Mouse (Mus musculus): ENCODE results near the gene Cep55.

Cep55 gene

DNA sequence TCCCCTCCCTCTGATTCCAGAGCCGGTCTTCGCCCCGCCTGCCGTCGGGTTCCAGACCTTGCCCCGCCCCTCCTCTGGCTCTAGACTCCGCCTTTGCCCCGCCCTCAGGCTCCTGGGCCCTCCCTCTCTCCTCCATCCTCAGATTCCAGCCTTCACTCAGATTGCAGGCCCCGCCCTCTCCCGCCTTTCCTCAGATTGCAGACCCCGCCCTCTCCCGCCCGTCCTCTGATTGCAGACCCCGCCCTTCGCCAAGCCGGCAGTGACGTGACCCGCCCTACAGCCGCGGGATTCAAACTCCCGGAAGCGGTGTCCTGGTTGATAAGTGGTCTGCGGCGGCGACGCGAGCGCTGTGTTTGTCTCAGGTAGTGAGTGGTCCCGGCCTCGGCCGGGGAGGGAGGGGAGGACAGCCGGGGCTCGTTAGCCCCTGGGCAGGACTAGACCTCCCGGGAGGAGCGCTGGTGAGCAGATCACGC lies at the start of gene Cep55:
TSS of gene Cep55 (plus strand) at position 292 of the 473 bp plus-strand sequence.
- peak; percentile 94 for DNase-seq

DNA sequence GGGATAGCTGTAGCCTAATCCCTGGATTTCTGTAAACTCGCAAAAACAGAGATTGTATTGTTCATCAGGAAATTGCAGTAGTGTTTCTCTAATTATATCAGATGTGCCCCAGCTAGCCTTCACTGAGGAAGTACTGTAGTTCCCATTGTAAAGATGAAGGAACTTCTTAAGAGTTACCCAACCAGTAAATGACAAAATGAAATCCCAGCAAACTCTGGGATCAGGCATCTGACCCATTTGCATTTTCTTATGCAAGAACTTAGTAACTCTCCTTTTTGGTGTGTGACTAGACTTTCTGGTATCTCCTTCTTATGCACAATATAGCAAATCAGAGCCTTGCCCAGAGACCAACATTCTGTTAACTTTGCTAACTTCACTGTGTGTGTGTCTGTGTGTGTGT lies 43.4 kb upstream of the Cep55 start:
- DNase-seq = no peak

DNA sequence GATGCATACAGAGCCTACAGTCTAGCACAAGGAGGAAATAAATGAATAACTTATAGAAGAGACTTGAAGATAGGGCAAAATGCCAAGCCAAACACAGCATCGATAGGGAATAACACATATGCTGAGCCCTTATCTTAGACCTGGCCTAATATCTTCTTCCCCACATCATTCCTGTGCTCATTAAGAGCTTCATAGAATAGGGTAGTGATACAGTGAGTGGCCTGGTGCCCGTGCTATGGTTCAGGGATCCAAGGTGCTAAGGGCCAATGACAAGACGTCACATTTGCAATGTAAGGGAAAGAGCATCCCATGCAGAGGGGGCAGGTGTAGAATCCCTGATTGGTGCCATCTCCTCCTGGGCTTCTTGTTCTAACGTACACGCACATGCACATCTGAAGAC lies 40.4 kb upstream of the Cep55 start:
- DNase-seq = no peak

DNA sequence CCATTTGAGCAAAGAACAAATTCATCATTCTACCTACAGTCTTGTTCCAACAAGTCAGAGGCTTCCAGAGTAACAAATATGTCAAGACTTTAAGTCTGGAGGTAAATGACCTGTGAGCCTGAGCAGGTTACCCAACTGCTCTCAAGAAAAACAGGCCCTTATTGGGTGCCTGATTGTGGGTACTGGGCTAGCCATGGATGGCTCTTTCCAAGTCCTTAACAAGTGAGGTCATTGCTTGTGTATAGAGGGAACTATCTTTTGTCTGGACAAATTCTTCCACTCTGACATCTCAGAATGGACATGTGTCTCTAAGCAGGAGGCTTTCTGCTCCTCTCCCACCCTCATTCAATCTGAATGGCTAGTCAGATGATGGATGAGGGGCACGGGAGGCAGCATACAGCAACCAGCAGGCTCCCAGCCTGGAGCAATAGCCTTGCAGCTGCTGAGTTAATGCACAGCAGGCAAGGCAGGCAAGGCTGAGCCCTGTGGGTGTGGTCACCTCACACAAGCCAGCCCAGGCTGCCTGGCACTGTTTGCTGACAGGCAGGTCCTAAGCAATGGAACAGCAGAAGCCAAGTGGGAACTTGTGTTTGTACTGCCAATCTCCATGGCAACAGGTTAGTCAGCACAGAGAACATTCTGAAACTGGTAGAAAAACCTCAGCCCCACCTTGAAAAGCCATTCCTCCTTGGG lies 39.5 kb upstream of the Cep55 start:
- DNase-seq = no peak

DNA sequence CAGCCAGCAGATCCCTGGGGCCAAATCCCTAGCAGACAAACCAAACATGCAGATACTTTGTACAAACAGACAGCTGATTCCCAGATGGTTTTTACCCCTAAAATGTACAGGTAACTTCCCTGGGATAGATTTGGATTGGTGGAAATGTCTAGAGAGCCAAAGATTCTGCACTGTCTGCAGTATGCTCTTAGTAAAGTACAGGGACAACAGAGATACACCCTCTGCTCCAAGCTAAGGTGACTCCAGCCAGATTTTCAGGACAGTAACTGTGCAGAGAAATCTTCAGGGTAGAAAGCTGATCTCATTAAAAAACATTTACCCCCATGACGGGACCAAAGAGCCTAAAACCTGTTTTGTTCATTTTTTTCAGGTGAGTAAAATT lies 38.9 kb upstream of the Cep55 start:
- DNase-seq = no peak

DNA sequence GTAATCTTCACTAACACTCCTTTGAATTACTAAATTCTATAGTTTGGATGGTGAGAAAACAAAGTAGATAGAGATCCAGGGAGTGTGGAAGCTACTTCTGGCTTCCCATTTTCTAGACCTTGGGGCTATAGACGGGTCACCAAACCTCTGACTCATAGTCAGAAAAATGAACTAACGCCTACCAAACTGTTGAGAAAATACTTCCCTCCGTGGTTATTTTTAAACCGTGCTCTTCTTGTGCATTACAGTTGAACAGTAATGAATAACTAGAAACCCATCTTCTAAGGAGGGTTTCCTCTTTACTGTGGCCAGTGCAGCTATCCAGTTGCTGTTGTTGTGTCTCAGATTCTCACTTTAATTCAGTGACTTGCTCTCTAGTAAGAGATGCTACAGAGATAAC lies 32.1 kb upstream of the Cep55 start:
- no peak for DNase-seq

DNA sequence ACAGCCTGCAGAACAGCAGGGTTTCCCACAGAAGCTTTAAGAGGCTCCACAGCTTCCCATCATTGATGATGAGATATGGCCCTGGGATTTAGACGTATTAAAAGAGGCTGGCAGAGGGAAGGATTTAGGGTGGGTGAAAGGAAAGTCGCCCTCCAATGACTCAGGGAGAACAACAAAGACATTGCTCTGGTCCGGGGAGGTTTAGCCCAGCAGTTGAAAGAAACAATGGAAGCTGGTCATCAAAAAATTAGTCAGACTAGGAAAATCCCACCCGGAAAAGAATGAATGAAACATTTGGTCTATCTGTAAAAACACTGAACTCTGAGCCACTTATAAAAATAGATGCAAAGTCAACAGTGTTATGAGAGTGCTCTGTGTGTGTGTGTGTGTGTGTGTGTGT lies 31.2 kb upstream of the Cep55 start:
- no peak for DNase-seq

DNA sequence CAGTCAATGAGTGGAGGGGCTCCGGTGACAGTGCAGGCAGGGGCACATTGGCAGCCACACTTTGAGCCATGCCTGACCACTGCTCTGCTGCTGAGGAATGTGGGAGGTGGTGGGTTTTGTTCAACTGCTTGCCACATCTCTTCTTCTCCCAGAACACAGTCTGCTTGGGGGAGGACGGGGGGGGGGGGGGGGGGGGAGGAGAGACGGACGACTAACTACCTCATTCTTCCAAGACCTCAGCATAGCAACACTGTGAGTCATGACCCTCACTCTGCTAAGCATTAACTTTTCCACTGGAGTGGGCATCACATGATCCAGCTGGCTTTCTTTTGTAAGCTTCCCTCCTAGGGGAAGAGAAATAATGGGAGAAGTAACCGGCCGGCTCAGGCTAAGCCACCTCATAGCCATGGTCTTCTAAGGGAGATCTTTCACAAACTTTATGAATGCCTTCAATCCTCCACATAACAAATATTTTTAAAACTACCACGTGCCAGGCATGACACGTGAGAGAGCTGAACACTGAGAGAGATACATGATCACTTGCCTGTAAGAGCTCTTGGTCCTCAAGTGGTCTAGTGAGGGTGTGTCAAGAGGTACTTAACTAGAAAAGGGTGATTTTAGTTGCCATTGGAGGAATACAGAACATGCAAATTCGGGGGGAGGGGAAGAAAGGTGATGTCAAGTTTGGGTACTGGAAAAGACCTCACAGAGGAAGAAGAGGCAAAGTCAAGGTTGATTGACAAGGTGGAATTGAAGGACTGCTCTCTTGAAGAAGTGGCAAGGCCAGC lies 29.4 kb upstream of the Cep55 start:
- no peak for DNase-seq

DNA sequence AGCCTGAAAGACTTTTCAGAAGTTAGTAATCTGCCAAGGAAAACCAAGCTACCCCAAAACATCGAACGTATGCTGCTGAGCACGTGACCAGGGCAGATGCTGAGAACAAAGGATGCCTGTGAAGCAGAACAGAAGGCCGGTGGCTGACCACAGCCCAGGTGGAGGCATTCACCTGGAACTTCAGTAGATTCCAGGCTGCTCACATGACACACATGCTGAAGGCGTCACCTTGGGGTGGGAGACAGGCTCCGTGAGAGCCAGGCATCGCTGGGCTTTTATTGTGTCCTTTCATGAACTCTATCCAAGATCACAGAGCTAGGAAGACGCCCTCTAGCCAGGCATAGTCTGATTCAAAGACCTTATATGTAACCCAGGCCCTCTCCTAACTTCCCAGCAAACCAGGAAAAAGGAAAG lies 28.6 kb upstream of the Cep55 start:
- no peak for DNase-seq

DNA sequence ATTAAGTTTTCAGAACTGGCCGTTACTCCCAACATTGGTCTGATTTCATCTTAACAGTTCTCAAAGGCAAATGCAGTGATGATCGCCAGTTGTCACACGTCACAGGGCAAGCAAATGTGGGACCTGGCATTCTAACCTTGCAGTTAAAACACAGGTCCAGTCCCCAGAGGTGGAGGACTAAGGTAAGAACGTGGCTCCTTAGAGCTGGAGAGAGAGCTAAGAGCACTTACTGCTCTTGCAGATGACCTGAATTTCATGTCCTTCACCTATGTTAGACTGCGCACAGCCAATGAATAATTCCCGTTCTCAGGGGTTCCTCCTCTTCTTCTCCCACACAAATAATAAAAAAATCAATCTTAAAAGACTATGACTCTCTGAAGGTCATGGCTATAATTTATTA lies 27.4 kb upstream of the Cep55 start:
- DNase-seq = no peak

DNA sequence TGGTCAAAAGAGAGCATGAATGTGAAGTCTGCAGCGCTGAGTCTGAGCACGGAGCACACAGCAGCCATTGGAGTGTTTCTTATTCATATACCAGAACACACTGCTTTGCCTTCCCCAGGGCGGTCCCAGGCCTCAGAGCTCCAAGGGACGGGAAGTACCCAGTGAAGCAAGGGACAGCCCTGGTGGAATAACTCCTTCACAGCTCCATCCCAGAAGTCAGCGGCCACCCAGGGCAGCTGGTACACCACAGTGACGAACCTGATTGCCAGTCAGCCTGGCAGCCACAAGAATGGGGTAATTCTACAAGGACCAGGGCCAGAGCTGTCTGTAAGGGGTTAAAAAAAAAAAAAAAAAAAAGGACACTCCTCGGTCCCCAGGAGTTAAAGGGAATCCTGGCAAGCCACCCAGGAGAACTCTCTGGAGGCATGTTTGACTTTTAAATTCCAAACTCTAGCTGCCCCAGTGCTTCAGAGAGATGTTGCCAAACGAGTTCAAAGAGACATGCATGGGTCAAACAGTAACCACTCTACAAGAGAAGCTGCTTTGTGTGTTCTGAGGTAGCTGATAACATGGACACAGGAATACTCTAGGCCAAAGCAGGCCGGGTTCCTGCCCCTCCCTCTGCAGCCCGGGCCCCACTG lies 26.8 kb upstream of the Cep55 start:
- DNase-seq = no peak

DNA sequence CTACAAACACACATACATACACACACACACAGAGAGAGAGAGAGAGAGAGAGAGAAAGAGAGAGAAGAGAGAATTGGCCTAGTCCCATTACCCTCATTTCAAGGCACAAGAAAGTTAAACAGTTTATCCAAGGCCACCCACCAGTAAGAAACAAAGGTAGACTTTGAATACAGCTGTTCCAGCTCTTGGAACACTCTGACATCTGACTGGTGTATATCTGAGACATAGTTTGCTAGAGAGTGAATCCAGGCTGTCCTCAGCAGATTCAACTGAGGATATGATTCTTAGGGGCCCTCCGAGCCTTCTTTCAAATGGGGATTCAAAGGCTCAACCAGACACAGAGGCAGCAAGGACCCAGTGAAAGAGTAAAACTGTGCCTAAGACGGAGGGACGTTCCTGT lies 25.5 kb upstream of the Cep55 start:
- DNase-seq = no peak

DNA sequence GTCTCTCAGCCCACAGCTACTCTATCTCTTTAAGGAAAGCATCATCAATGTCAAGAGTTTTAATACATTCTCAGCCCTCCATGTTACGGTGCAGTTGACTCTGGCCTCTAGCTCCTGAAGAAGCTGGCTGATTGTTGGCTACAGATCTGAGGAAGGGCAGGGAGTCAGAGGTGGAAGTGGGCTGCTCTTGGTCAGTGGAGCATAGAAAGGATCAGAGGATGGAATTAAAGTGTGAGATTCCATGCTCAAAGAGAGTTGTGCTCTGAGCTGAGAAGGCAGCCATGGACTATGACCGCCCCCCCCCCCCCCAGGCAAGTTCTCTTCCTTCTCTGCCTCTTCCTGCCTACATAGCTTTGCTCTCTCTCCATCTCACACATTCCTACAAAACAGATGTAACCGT lies 24.9 kb upstream of the Cep55 start:
- DNase-seq = no peak

DNA sequence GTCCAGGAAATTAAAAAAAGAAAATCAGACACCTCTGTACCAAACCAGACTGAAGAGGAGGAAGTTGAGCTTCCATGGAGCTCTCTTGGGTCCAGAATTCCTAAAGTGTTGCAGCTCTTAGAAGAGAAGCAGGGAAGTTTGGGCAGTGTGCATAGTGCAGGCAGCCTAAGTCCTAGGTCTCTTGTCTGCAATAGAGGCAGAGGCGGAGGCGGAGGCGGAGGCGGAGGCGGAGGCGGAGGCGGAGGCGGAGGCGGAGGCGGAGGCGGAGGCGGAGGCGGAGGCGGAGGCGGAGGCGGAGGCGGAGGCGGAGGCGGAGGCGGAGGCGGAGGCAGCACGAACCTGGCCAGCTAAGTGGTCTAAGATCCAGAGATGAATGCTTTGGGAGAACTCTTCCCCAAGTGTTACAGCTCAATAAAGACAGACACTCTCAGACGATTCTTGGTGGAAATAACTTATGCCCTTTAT lies 24.1 kb upstream of the Cep55 start:
- DNase-seq = no peak

DNA sequence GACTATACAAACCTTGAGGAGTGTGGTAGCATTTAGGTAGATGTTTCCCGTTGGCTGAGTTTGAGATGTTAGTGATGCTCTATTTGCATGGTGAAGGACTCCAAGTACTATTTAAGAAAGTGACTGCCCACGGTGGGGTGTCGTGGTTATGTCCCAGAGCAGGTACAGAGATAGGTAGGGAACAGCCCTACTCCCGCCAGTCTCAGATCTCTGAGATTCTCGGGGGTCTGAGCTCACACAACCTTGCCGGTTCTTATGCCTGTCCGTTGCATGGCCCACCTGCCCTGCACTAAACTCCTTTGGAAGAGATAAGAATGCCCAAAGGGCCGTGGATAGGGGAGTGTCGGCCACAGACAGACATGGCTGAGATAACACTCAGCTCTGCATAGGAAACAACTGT lies 23.7 kb upstream of the Cep55 start:
- no peak for DNase-seq

DNA sequence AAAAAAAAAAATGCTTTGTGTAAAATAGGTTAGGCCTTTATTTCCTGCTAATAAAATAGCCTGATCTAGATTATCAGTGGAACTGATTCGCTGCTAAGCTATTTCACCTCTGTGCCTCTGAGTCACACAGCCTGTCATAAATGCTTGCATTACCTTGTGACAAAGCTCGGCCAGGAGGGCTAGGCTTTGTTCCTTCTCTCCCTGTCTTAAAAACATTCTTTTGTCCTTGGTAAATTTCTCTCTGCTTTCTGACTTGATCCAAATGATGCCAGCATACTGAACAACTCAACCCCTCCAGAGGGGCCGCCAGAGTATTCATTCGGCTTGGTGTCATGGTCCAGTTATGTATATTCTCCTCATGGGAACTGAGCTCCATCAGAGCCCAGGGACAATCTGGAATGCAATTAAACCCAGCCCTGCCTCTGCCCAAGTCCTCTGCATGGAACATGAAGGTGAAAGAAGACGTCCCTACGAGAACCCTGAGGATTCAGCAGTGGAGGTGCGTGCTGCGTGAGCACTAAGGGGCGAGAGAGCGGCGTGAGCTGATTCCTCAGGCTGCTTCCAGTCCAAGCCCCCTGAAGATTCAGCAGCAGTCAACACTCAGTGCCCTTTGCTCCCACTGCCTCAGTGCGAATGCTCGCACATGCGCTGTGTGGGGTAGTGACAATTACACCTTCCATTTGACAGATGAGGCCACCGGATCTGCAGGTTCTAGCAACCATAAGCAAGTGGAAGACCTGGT lies 21.6 kb upstream of the Cep55 start:
- no peak for DNase-seq

DNA sequence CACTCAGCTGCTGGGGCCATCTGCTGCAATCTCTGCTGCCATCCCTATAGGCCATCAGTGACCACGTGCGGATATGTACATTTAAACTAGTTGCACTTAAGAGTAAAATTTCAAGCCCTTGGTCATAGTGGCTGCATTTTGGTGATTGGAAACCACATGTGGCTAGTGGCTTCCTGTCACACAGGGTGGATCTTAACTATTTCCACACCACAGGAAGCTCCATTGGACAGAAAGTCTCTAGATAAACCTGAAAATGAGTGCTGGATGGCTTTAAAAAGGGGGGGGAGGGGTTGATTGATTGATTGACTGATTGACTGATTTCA lies 21.1 kb upstream of the Cep55 start:
- DNase-seq = no peak

DNA sequence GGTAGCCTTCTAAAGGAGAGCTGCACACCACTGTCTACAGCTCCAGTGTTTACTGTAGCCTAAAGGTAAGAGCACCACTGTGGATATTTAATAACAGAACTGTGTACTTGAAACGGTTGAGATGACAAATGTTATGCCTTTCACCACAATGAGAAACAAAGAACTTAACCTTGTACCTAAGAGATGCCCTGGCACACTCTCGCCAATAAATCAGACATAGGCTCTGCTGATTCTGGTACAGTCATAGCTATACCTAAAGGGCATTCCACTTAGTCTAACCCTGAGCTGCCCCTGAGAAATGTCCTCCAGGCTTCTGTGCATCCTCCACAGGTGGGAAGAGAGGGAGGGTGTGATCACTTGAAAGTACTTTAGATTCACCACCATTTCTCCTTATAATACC lies 20.1 kb upstream of the Cep55 start:
- DNase-seq = no peak

DNA sequence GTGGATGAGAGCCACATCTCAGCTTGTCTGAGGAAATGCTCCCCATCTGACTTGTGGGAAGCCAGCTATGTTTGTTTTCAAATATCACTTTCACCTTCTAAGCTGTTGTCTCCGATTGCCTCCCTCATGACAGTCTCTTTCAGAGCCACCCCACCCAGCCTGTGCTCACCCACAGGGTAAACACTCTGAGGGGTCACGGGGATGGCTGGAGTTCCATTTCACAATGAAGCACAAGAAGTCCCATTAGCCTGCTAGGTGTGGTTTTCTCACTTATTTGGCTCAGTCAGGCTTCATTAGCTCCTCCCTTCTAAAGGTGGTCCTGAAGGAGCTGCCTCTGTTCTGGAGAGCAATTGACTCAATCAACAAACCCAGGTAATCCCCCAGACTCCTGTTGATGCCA lies 19.0 kb upstream of the Cep55 start:
- no peak for DNase-seq

DNA sequence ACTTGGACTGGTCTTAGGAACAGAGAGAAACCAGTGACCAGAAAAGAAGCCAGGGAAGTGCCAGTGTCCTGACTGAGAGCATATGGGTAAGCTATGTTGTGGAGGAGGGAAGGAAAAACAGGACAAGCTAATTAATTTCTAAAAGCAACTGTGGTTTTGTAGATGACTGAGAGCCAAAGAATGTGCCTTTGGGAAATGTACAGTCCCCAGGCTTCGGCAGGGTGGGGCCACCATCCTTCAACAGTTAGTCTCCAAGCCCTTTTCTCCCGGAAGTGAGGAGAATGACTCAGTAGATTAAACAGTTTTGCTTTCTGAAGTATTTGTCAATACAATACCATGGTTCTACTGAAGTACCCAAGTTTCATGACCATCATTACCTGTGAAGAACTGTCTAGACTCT lies 16.5 kb upstream of the Cep55 start:
- DNase-seq = no peak

DNA sequence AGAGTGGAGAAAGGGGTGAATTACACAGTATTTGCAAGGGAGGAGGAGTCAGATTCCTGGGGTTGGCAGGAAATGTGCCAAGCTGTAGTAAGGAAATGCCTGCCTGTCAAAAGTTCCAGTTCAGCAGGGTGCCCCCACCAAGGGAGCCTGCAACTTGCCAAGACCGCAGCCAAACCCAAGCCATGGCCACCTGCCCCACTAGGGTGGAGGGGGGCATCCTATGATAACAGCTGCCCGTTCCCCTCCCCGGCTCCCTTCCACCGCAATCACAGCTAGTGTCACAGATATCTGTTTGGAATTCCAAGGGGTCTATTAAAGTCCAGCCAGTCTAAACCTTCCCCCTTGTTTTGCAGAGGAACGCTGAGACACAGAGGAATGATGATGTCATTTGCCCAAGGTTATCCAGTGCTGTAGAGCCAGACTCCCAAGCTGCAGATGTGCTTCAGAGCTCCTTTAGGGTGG lies 12.5 kb upstream of the Cep55 start:
- no peak for DNase-seq

DNA sequence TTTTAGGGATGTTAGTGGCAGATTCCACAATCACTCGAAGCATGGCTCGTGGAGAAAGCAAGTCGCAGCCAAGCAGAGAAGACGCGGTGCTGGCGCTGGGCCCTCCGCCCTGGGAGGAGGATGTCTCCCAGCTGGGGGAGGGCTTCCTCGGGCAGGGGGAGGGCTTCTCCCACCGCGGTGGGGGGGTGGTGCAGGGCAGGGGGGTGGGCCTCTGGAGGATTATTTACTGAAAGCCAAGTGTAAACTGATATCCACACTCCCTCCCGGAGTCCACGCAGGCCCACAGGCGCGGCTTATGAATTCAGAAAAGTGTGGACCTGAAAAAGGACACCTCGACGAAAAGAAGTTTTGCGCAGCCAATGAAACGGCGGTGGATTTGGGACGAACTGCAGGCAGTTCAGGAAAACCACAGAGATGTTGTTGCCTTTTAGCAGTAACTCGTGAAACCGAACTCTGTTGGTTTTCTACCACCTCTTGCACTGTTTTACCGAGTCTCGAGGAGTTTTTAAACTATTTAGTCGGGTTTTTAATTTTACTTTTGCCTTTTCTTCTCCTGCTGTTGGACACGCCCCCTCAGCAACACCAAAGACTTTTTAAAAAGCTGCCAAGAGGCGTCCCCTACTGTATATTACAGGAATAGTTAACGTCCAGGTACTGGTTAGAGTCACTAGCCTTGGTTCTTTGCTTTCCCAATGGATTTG lies 11.4 kb upstream of the Cep55 start, which contains the start of gene Myof:
TSS of gene Myof (minus strand) at position 297 of the 701 bp plus-strand sequence.
- no peak for DNase-seq

DNA sequence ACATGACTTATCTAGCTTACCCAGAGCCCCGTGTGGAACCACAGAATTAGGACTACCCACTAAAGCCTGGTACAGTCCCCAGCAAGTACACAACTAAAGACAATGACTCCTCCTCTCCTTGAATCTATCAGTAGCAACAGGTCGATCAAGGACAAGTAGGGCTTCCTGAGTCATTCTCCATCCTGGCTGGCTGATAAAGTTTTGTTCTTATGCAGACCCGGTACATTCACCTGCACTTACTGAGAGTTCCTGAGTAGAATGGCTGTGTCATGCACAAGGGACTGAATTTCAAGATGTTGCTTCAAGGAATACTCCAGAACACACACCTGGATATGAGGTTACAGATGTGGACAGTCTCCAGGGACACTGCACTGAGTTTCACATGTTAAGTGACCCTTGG lies 9.6 kb upstream of the Cep55 start:
- DNase-seq = no peak
